Mouse (Mus musculus): ENCODE measurements around the gene 1520401A03Rik. TPM values are rescaled to one million over a fixed set of nuclear protein-coding genes. Genes with fewer than 3 reads are reported as not detected.
A peak's percentile ranks its signal among the peaks of the same experiment; 100 is the strongest.

1520401A03Rik gene
- total and polyA plus RNA-seq, 2 experiments from 2014 or later: not detected

GRCm38 (mm10) chr17:23680336-23680735, 42.2 kb downstream of the 1520401A03Rik start:
- DNase-seq (ENCODE audit: low spot score) (no peak), ATAC-seq (ENCODE audit: low FRiP score) (no peak)
- Histone ChIP-seq H3K27me3 (ENCODE audit: insufficient read depth, low read length) (peaks cover 46% of the 10 kb centered on the region), H3K27ac (ENCODE audit: low read depth, low read length) (no peak overlapping the region), H3K36me3 (ENCODE audit: insufficient read depth, low read length) (no peaks in the 10 kb centered on the region), H3K4me3 (ENCODE audit: low read depth, low read length) (no peak overlapping the region), H3K4me1 (ENCODE audit: insufficient read depth, low read length) (peaks cover 6% of the 10 kb centered on the region), H3K9ac (replicated peaks; ENCODE audit: low read length, poor library complexity, severe bottlenecking) (no peak overlapping the region), H3K4me2 (ENCODE audit: low read depth, low read length, poor library complexity, severe bottlenecking) (no peak overlapping the region), H3K9me3 (ENCODE audit: low read length) (no peaks in the 10 kb centered on the region)
- TF ChIP-seq CTCF (IDR thresholded peaks at IDR 0.05): no peak
- WGBS: 79% methylated on average over 9 of the region's 9 CpGs

- peaks cover 13% of the 10 kb centered on the region for H3K4me1 ChIP-seq (ENCODE audit: insufficient read depth, low read length)
- H3K36me3 ChIP-seq (ENCODE audit: insufficient read depth, low read length): no peaks in the 10 kb centered on the region
- WGBS: 2% methylated on average over 38 of the region's 38 CpGs
- H3K9ac ChIP-seq (replicated peaks; ENCODE audit: low read length, poor library complexity, severe bottlenecking): no peak within 1 kb of the TSS
- ATAC-seq (ENCODE audit: low FRiP score) (no peak), DNase-seq (ENCODE audit: low spot score) (no peak)
- no peak for TF ChIP-seq CTCF (IDR thresholded peaks at IDR 0.05)
- H3K9me3 ChIP-seq (ENCODE audit: low read length): no peaks in the 10 kb centered on the region
- no peak within 1 kb of the TSS for H3K27ac ChIP-seq (ENCODE audit: low read depth, low read length)
- H3K4me3 ChIP-seq (ENCODE audit: low read depth, low read length): peak within 1 kb of the TSS; percentile 19; the same call in 1 of the 2 replicates
- peak within 1 kb of the TSS; percentile 39; the same call in 1 of the 2 replicates for H3K4me2 ChIP-seq (ENCODE audit: low read depth, low read length, poor library complexity, severe bottlenecking)
- peaks cover 42% of the 10 kb centered on the region for H3K27me3 ChIP-seq (ENCODE audit: insufficient read depth, low read length)
These were observed 43.3 kb downstream of the 1520401A03Rik start, which contains the start of gene Cldn6 for GRCm38 (mm10) chr17:23679127-23679835. Cldn6 (plus strand) TSS chr17:23679249.

DNA sequence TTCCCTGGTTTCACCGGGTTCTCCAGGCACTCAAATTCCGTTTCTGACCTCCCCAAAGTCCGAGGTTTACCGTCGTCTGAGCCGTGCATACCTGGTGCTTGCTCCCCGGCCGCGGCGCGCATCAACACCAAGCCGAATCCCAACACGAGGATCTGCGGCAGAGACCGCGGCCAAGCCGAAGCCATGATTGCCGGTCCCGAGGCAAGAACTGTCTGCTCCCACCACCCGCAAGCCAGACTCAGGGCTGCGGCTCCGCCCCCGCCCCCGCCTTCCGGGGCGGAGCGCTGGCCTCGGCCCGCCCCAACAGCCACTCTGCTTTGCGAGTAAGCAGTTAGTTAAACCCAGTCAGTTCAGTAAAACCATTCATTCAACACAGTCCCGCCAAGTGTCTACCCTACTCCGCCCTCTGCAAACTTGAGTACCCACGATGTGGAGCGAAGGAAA, 45.3 kb downstream of the 1520401A03Rik start, which contains the start of gene Tnfrsf12a:
TSS of gene Tnfrsf12a (minus strand) at position 233 of the 444 bp plus-strand sequence.
- ATAC-seq (ENCODE audit: low FRiP score): no peak
- peaks cover 34% of the 10 kb centered on the region for H3K27me3 ChIP-seq (ENCODE audit: insufficient read depth, low read length)
- H3K4me1 ChIP-seq (ENCODE audit: insufficient read depth, low read length): peaks cover 19% of the 10 kb centered on the region

DNA sequence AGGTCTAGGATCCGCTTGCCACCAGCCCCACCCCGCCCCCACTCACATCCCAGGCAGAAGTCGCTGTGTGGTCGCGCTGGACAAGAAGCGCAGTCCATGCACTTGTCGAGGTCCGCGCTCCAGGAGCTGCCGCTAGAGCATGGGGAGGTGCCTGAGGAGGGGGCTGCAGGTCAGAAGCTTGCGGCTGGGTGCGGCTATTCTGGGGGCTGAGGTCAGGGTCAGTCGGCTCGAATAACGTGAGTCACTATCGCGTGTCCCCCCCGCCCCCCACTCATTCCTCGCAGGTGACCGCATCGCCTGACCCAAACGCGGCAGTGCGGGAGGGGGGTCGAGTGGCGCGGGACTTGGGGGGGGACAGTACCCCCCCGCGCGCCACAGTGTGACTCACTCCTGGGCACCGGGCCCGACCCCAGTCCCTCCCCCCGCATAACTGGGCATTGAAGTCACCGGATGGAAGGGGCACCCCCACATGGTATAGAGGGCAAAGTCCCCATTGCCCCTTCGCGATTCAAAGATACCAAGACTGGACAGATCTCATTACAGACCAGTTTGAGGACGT, 46.0 kb downstream of the 1520401A03Rik start:
- peaks cover 19% of the 10 kb centered on the region for H3K4me1 ChIP-seq (ENCODE audit: insufficient read depth, low read length)
- DNase-seq (ENCODE audit: low spot score) (no peak), ATAC-seq (ENCODE audit: low FRiP score) (no peak)
- H3K9ac ChIP-seq (replicated peaks; ENCODE audit: low read length, poor library complexity, severe bottlenecking): peak overlapping the region; percentile 42
- TF ChIP-seq CTCF (IDR thresholded peaks at IDR 0.05): no peak
- peak overlapping the region; percentile 96 for H3K4me2 ChIP-seq (ENCODE audit: low read depth, low read length, poor library complexity, severe bottlenecking)
- peak overlapping the region; percentile 43 for H3K4me3 ChIP-seq (ENCODE audit: low read depth, low read length)
- no peaks in the 10 kb centered on the region for H3K9me3 ChIP-seq (ENCODE audit: low read length)
- 2% methylated on average over 36 of the region's 37 CpGs for WGBS
- peaks cover 28% of the 10 kb centered on the region for H3K27me3 ChIP-seq (ENCODE audit: insufficient read depth, low read length)
- no peaks in the 10 kb centered on the region for H3K36me3 ChIP-seq (ENCODE audit: insufficient read depth, low read length)
- no peak overlapping the region for H3K27ac ChIP-seq (ENCODE audit: low read depth, low read length)

More for the DNA sequence above, 45.3 kb downstream of the 1520401A03Rik start, which contains the start of gene Tnfrsf12a:
- no peaks in the 10 kb centered on the region for H3K9me3 ChIP-seq (ENCODE audit: low read length)
- WGBS: under 1% methylated on average over 34 of the region's 34 CpGs
- no peak within 1 kb of the TSS for H3K27ac ChIP-seq (ENCODE audit: low read depth, low read length)
- no peak for TF ChIP-seq CTCF (IDR thresholded peaks at IDR 0.05)
- no peaks in the 10 kb centered on the region for H3K36me3 ChIP-seq (ENCODE audit: insufficient read depth, low read length)
- peak within 1 kb of the TSS; percentile 43 for H3K4me3 ChIP-seq (ENCODE audit: low read depth, low read length)
- H3K9ac ChIP-seq (replicated peaks; ENCODE audit: low read length, poor library complexity, severe bottlenecking): peak within 1 kb of the TSS; percentile 52
- peak; percentile 76 for DNase-seq (ENCODE audit: low spot score)
- peak within 1 kb of the TSS; percentile 96 for H3K4me2 ChIP-seq (ENCODE audit: low read depth, low read length, poor library complexity, severe bottlenecking)

GRCm38 (mm10) chr17:23675564-23676281, 46.9 kb downstream of the 1520401A03Rik start:
- no peak overlapping the region; the same call in 1 of the 2 replicates for H3K9ac ChIP-seq (replicated peaks; ENCODE audit: low read length, poor library complexity, severe bottlenecking)
- H3K4me1 ChIP-seq (ENCODE audit: insufficient read depth, low read length): peaks cover 19% of the 10 kb centered on the region
- WGBS: 20% methylated on average over 15 of the region's 15 CpGs
- H3K36me3 ChIP-seq (ENCODE audit: insufficient read depth, low read length): no peaks in the 10 kb centered on the region
- no peak overlapping the region for H3K27ac ChIP-seq (ENCODE audit: low read depth, low read length)
- ATAC-seq (ENCODE audit: low FRiP score): no peak
- peak overlapping the region; percentile 43; the same call in 1 of the 2 replicates for H3K4me3 ChIP-seq (ENCODE audit: low read depth, low read length)
- peak; percentile 27; the same call in 1 of the 2 replicates for TF ChIP-seq CTCF (IDR thresholded peaks at IDR 0.05)
- no peak for DNase-seq (ENCODE audit: low spot score)
- no peaks in the 10 kb centered on the region for H3K9me3 ChIP-seq (ENCODE audit: low read length)
- H3K27me3 ChIP-seq (ENCODE audit: insufficient read depth, low read length): peaks cover 20% of the 10 kb centered on the region
- peak overlapping the region; percentile 96 for H3K4me2 ChIP-seq (ENCODE audit: low read depth, low read length, poor library complexity, severe bottlenecking)

All from midbrain, postnatal 0 days (tissue).